Mouse (Mus musculus) spleen, postnatal 14 days (tissue): Measurements from ENCODE around the gene Katnb1.

ENCODE experiments used
- DNase-seq, 2 experiments: peaks; one replicate each; pipeline ENCODE4 v3.0.0; 2021 to 2022; ENCODE audit warnings: low spot score in 2 of 2

The Katnb1 gene

GRCm38 (mm10) chr8:95084744-95085431 is 3.9 kb downstream of the Katnb1 start:
- DNase-seq = no peak

DNA sequence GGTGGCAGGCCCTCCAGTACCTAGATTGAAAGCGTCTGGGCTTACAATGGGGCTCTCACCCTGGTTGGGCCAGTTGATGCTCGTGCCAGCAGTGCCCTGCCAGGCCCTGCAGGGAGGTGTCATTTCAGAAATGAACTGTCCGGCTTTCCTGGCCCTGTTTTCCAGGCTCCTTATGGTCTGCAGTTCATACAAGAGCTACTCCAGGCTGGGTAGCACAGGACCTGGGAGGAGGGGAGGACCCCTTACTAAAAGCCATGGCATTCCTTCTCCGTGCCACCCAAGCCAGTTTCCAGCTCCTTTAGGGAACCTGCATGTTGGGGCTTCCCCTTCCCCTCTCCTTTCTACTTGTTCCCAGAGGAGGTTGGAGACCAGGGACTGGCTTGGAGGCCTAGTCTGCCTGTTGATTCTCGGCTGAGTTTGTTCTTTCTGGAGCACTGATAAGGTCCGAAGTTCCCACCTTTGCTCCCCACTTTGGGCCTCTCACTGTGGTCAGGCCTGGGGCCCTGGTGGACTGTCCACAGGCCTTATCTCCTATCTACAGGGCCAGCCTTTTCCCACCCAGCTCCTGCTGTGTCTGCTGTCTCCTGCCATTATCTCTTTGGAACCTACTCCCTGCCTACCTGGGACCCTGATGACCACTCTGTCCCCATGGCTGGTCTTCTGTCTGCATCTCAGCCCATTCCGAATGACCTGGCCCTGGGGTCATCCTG is 4.6 kb downstream of the Katnb1 start:
- DNase-seq = no peak

- DNase-seq = no peak
These were observed 12.6 kb downstream of the Katnb1 start for GRCm38 (mm10) chr8:95093574-95093973.

GRCm38 (mm10) chr8:95099009-95099408 is 18.0 kb downstream of the Katnb1 start:
- peak; percentile 25 to 41 for DNase-seq

- no peak for DNase-seq
These were observed 21.0 kb downstream of the Katnb1 start for GRCm38 (mm10) chr8:95101972-95102371.

- no peak for DNase-seq
These were observed 26.3 kb downstream of the Katnb1 start for GRCm38 (mm10) chr8:95107306-95107705.

- DNase-seq = no peak
These were observed 31.6 kb downstream of the Katnb1 start for GRCm38 (mm10) chr8:95112594-95112993.

- DNase-seq = no peak
These were observed 32.1 kb downstream of the Katnb1 start for GRCm38 (mm10) chr8:95113108-95113507.

- DNase-seq = no peak
These were observed 32.8 kb downstream of the Katnb1 start for GRCm38 (mm10) chr8:95113750-95114149.

DNA sequence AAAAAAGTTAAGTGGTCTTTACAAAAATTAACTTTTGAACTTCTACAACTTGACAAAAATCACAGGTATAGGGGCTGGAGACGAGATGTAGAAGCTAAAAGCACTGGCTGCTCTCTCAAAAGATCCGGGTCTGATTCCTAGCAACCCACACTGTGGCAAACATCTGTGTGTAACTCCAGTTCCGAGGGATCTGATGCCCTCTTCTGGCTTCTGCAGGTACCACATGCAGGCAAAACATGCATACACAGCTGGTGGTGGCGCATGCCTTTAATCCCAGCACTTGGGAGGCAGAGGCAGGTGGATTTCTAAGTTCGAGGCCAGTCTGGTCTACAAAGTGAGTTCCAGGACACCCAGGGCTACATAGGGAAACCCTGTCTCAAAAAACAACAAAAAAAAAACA is 42.5 kb downstream of the Katnb1 start:
- DNase-seq = no peak

- no peak for DNase-seq
These were observed 45.5 kb downstream of the Katnb1 start for GRCm38 (mm10) chr8:95126497-95126896.

- no peak for DNase-seq
These were observed 46.7 kb downstream of the Katnb1 start for GRCm38 (mm10) chr8:95127658-95128057.

- no peak for DNase-seq
These were observed 47.8 kb downstream of the Katnb1 start for GRCm38 (mm10) chr8:95128750-95129260.

DNA sequence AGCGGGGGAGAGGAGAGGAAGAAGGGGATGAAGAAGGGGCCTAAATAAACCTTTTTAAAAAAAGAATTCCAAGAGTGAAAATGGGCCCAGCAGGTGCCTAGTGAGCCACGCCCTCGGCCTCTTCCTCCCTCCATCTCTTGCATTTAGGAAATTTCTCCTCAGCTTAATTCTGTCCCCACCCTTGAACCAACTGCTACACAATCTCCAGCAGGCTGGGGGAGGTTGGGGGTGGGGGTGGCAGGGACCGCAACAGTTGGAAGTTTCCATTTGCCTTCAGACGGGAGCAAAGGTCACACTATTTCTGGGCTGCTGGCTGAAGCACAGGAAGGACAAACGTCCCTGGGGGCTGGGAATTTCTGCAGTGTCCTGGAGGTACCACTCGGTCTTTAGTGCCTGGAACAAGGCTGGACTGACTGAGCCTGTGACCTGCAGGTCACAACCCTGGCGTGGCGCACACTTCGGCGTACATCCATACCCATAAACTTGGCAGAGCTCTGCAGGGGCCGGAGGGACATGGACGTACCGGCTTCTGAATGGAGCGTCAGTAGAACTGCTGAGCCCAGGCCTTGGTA is 50.1 kb downstream of the Katnb1 start:
- no peak for DNase-seq

DNA sequence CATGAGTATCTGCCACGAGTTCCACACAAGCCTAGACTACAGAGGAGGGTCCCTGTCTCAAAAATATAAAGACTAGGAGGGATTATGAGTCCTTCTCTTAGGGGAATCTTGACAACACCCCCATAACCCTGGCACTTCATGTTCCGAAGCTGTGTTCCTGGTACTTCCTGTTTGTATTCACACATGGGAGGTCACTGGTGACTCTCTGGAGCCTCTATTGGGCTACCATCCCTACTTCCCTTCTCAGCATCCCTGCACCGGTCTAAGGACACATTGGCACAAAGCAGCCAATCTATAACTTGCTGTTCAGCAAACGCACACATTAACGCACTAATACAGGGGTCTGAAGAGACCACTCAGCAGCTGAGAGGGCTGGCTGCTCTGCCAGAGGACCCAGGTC is 51.0 kb downstream of the Katnb1 start:
- DNase-seq = no peak

DNA sequence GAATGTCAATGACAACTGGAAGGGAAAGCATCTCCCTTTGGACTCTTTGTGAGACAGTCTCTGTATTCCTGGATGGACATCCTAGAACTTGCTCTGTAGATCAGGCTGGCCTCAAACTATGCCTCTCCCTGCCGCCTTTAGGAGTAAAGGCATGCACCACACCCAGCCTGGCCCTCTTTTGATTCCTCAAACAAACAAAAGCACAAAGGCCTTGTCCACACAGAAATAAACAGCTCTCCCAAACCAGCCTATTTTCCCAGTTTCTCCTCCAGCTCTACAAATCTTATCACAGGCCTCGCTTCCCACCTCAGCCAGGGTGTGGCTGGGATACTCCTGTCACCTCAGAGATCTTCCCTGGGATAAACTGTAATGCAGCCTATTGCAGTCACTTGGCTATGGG is 53.2 kb downstream of the Katnb1 start:
- no peak for DNase-seq

GRCm38 (mm10) chr8:95135242-95135641 is 54.3 kb downstream of the Katnb1 start:
- no peak for DNase-seq

- no peak for DNase-seq
These were observed 55.2 kb downstream of the Katnb1 start for GRCm38 (mm10) chr8:95136218-95136617.

- no peak for DNase-seq
These were observed 56.2 kb downstream of the Katnb1 start for GRCm38 (mm10) chr8:95137201-95137600.

- DNase-seq = no peak
These were observed 56.7 kb downstream of the Katnb1 start for GRCm38 (mm10) chr8:95137641-95138098.

DNA sequence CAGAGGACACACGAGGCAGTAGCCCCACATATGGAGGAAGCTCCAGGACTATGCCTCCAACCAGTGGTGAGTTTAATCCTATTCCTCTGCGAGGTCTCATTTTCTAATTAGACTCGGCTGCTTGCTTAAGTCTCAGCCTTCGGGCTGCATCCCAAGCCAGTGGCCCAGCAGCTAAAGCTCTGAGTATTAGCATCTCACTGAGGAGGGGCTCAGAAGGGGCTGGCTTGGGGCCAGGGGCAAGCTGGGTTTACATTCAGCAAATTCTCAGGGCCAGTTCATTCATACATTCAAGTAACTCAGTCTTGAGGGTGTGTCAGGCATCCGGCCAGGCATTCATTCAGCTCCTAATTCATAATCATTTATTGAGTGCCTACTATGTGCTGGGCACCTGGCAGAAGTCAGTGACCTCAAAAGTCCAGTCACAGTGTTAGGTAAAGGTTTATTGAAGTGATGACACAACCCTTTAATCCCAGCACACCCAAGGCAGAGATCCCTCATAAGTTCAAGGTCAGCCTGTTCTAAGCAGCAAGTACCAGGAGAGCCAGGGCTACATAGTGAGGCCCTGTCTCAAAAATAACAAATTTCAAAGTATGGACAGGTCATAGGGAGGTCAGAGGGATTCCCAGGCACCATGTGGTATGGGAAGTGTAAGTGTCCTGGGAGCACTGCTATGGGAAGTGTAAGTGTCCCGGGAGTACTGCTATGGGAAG is 57.5 kb downstream of the Katnb1 start:
- no peak for DNase-seq

- no peak for DNase-seq
These were observed 58.0 kb downstream of the Katnb1 start for GRCm38 (mm10) chr8:95139051-95139365.
